Mouse (Mus musculus): ENCODE data around the gene Vstm5. TPM values are rescaled to one million over a fixed set of nuclear protein-coding genes. Genes with fewer than 3 reads are reported as not detected.
"Not testable (repeated sequence)": the region's sequence is repeated elsewhere in the genome, so short reads cannot be mapped to it uniquely, and the experiment has no call there.

The Vstm5 gene
- polyA plus RNA-seq, 1 experiment from 2014 or later = 0.35 TPM

GRCm38 (mm10) chr9:15297112-15297511, 58.3 kb downstream of the Vstm5 start:
- no peak for ATAC-seq (ENCODE audit: low read depth)
- DNase-seq = no peak
- no peaks in the 10 kb centered on the region for H3K27me3 ChIP-seq
- H3K4me2 ChIP-seq = no peak overlapping the region
- no peaks in the 10 kb centered on the region for H3K9me3 ChIP-seq (replicated peaks)
- 75% methylated on average over 7 of the region's 7 CpGs for WGBS (ENCODE audit: insufficient replicate concordance)
- no peak overlapping the region for H3K4me3 ChIP-seq (replicated peaks)
- H3K36me3 ChIP-seq = 0 out of 2 replicates have a peak, but pooled peaks cover 2% of the 10 kb centered on the region
- H3K9ac ChIP-seq = no peak overlapping the region
- H3K27ac ChIP-seq = no peak overlapping the region
- peaks cover 8% of the 10 kb centered on the region; the same call in 1 of the 2 replicates for H3K4me1 ChIP-seq (replicated peaks)

- no peak overlapping the region for H3K4me2 ChIP-seq
- H3K36me3 ChIP-seq = no peaks in the 10 kb centered on the region
- H3K27ac ChIP-seq = no peak overlapping the region
- H3K9me3 ChIP-seq (replicated peaks) = no peaks in the 10 kb centered on the region
- 33% methylated on average over 2 of the region's 2 CpGs for WGBS (ENCODE audit: insufficient replicate concordance)
- DNase-seq (no peak), ATAC-seq (ENCODE audit: low read depth) (no peak)
- peaks cover 8% of the 10 kb centered on the region; the same call in 1 of the 2 replicates for H3K4me1 ChIP-seq (replicated peaks)
- H3K4me3 ChIP-seq (replicated peaks) = no peak overlapping the region
- no peaks in the 10 kb centered on the region for H3K27me3 ChIP-seq
- no peak overlapping the region for H3K9ac ChIP-seq
Observed at GRCm38 (mm10) chr9:15298451-15298850, 59.6 kb downstream of the Vstm5 start.

- Histone ChIP-seq H3K4me3 (replicated peaks) (no peak overlapping the region), H3K9ac (no peak overlapping the region), H3K4me1 (replicated peaks) (peaks cover 15% of the 10 kb centered on the region), H3K4me2 (no peak overlapping the region), H3K27ac (no peak overlapping the region), H3K36me3 (no peaks in the 10 kb centered on the region), H3K9me3 (replicated peaks) (no peaks in the 10 kb centered on the region), H3K27me3 (no peaks in the 10 kb centered on the region)
- ATAC-seq (ENCODE audit: low read depth) = no peak
- WGBS (ENCODE audit: insufficient replicate concordance) = 64% methylated on average over 5 of the region's 5 CpGs
- no peak for DNase-seq
Observed at GRCm38 (mm10) chr9:15300056-15300455, 61.2 kb downstream of the Vstm5 start.

GRCm38 (mm10) chr9:15301399-15301798, 62.6 kb downstream of the Vstm5 start:
- H3K4me2 ChIP-seq = peak overlapping the region; percentile 13
- no peak overlapping the region for H3K4me3 ChIP-seq (replicated peaks)
- peak overlapping the region; percentile 63 for H3K27ac ChIP-seq
- H3K27me3 ChIP-seq = no peaks in the 10 kb centered on the region
- H3K4me1 ChIP-seq (replicated peaks) = peaks cover 23% of the 10 kb centered on the region
- WGBS (ENCODE audit: insufficient replicate concordance) = 49% methylated on average over 6 of the region's 6 CpGs
- DNase-seq = no peak
- H3K9ac ChIP-seq = no peak overlapping the region
- no peak for ATAC-seq (ENCODE audit: low read depth)
- H3K36me3 ChIP-seq = no peaks in the 10 kb centered on the region
- H3K9me3 ChIP-seq (replicated peaks) = no peaks in the 10 kb centered on the region

- H3K9ac ChIP-seq; H3K36me3 ChIP-seq; H3K4me2 ChIP-seq; DNase-seq; H3K27ac ChIP-seq; H3K27me3 ChIP-seq; ATAC-seq (ENCODE audit: low read depth); H3K9me3 ChIP-seq (replicated peaks); H3K4me3 ChIP-seq (replicated peaks): not testable (repeated sequence)
- peaks cover 27% of the 10 kb centered on the region for H3K4me1 ChIP-seq (replicated peaks)
- WGBS (ENCODE audit: insufficient replicate concordance) = 66% methylated on average over 6 of the region's 6 CpGs
Observed at GRCm38 (mm10) chr9:15302006-15302405, 63.2 kb downstream of the Vstm5 start.

- no peak overlapping the region for H3K9ac ChIP-seq
- WGBS (ENCODE audit: insufficient replicate concordance) = 81% methylated on average over 2 of the region's 2 CpGs
- H3K36me3 ChIP-seq = peaks cover 8% of the 10 kb centered on the region
- no peaks in the 10 kb centered on the region for H3K27me3 ChIP-seq
- no peak for DNase-seq
- peaks cover 36% of the 10 kb centered on the region for H3K4me1 ChIP-seq (replicated peaks)
- no peaks in the 10 kb centered on the region for H3K9me3 ChIP-seq (replicated peaks)
- no peak overlapping the region for H3K27ac ChIP-seq
- no peak overlapping the region for H3K4me3 ChIP-seq (replicated peaks)
- ATAC-seq (ENCODE audit: low read depth) = no peak
- H3K4me2 ChIP-seq = no peak overlapping the region
Observed at GRCm38 (mm10) chr9:15302881-15303280, 64.0 kb downstream of the Vstm5 start.

GRCm38 (mm10) chr9:15305503-15306397, 66.9 kb downstream of the Vstm5 start, which contains the start of gene Taf1d:
Gene Taf1d (plus strand): TSS chr9:15306214.
- Histone ChIP-seq H3K9me3 (replicated peaks) (no peaks in the 10 kb centered on the region), H3K4me2 (peak within 1 kb of the TSS; percentile 93), H3K36me3 (peaks cover 35% of the 10 kb centered on the region), H3K4me3 (replicated peaks) (peak within 1 kb of the TSS; percentile 91), H3K27me3 (no peaks in the 10 kb centered on the region), H3K9ac (peak within 1 kb of the TSS; percentile 96), H3K27ac (peak within 1 kb of the TSS; percentile 92), H3K4me1 (replicated peaks) (peaks cover 60% of the 10 kb centered on the region)
- ATAC-seq (ENCODE audit: low read depth) = peak; percentile 94
- peak; percentile 96 for DNase-seq
- WGBS (ENCODE audit: insufficient replicate concordance) = 9% methylated on average over 45 of the region's 45 CpGs

- H3K9me3 ChIP-seq (replicated peaks) = no peaks in the 10 kb centered on the region
- peaks cover 56% of the 10 kb centered on the region for H3K4me1 ChIP-seq (replicated peaks)
- under 1% methylated on average over 35 of the region's 35 CpGs for WGBS (ENCODE audit: insufficient replicate concordance)
- peaks cover 41% of the 10 kb centered on the region for H3K36me3 ChIP-seq
- H3K27me3 ChIP-seq = no peaks in the 10 kb centered on the region
- DNase-seq (no peak), ATAC-seq (ENCODE audit: low read depth) (no peak)
- H3K4me2 ChIP-seq = peak within 1 kb of the TSS; percentile 93
- peak within 1 kb of the TSS; percentile 92 for H3K27ac ChIP-seq
- peak within 1 kb of the TSS; percentile 91 for H3K4me3 ChIP-seq (replicated peaks)
- peak within 1 kb of the TSS; percentile 96 for H3K9ac ChIP-seq
Observed at GRCm38 (mm10) chr9:15306398-15307119, 67.7 kb downstream of the Vstm5 start, which contains the start of gene 4931406C07Rik. Gene 4931406C07Rik (minus strand): TSS chr9:15306448.

- Histone ChIP-seq H3K4me1 (replicated peaks) (peaks cover 55% of the 10 kb centered on the region), H3K9me3 (replicated peaks) (no peaks in the 10 kb centered on the region), H3K9ac (peak overlapping the region; percentile 96), H3K27ac (peak overlapping the region; percentile 92), H3K4me3 (replicated peaks) (peak overlapping the region; percentile 91), H3K4me2 (peak overlapping the region; percentile 93), H3K36me3 (peaks cover 48% of the 10 kb centered on the region), H3K27me3 (no peaks in the 10 kb centered on the region)
- no peak for DNase-seq
- 4% methylated on average over 6 of the region's 6 CpGs for whole genome bisulfite sequencing (ENCODE audit: insufficient replicate concordance)
- ATAC-seq (ENCODE audit: low read depth) = no peak
Observed at GRCm38 (mm10) chr9:15307257-15307656, 68.4 kb downstream of the Vstm5 start.

- peaks cover 55% of the 10 kb centered on the region for H3K4me1 ChIP-seq (replicated peaks)
- H3K36me3 ChIP-seq = peaks cover 54% of the 10 kb centered on the region
- ATAC-seq (ENCODE audit: low read depth) = no peak
- H3K4me2 ChIP-seq = peak overlapping the region; percentile 50
- 27% methylated on average over 2 of the region's 2 CpGs for WGBS (ENCODE audit: insufficient replicate concordance)
- peak overlapping the region; percentile 91 for H3K4me3 ChIP-seq (replicated peaks)
- no peaks in the 10 kb centered on the region for H3K9me3 ChIP-seq (replicated peaks)
- H3K27ac ChIP-seq = no peak overlapping the region; the same call in 1 of the 2 replicates
- peak overlapping the region; percentile 56; the same call in 1 of the 2 replicates for H3K9ac ChIP-seq
- DNase-seq = no peak
- H3K27me3 ChIP-seq = no peaks in the 10 kb centered on the region
Observed at GRCm38 (mm10) chr9:15308254-15308653, 69.4 kb downstream of the Vstm5 start.

Measured in liver, embryonic 13.5 days (tissue).